In genomic region chr15:77800511-77800910, GRCm38 (mm10) we compare ENCODE assay signal across 8 mouse cellular contexts. TPM values are rescaled to one million over a fixed set of nuclear protein-coding genes. Genes with fewer than 3 reads are reported as not detected.
DNase-seq lines count a peak whose midpoint lies in the region; ATAC-seq and TF ChIP-seq lines count a peak whose summit lies in the region.

No protein-coding gene starts in this region.

- H3K36me3 ChIP-seq in lung, embryonic 16.5 days (ENCODE audit: control insufficient read depth, insufficient read depth, low read length), result peaks cover 28% of the 10 kb centered on the region
- peaks cover 29% of the 10 kb centered on the region for H3K36me3 ChIP-seq in stomach, postnatal 0 days (ENCODE audit: control insufficient read depth, insufficient read depth, low read length)

- H3K4me2 ChIP-seq in lung, embryonic 16.5 days (ENCODE audit: low read depth, low read length), result no peak overlapping the region
- H3K4me2 ChIP-seq in stomach, postnatal 0 days (replicated peaks; ENCODE audit: low read depth), result no peak overlapping the region

- H3K4me3 ChIP-seq in lung, embryonic 16.5 days (ENCODE audit: low read length), result no peak overlapping the region
- H3K4me3 ChIP-seq in stomach, postnatal 0 days (ENCODE audit: low read depth, low read length), result no peak overlapping the region

- TF ChIP-seq CTCF in stomach, postnatal 0 days (IDR thresholded peaks at IDR 0.05; ENCODE audit: low read depth), result no peak

- DNase-seq in cerebellum, postnatal 25 days, result peak; percentile 46 to 47
- DNase-seq in cerebellum, adult 9-10 months, result no peak
- peak; percentile 97 for DNase-seq in 416B (ENCODE audit: low read depth)
- peak; percentile 91 for DNase-seq in adrenal gland, adult 2 months
- DNase-seq in heart, adult 9 months (ENCODE audit: low spot score in 2 of 2), result peak; percentile 90 to 97
- DNase-seq in kidney, adult 9 months, result peak; percentile 85
- peak; percentile 60 for DNase-seq in stomach, postnatal 0 days (ENCODE audit: low spot score)

- no peaks in the 10 kb centered on the region for H3K27me3 ChIP-seq in lung, embryonic 16.5 days (ENCODE audit: control insufficient read depth, insufficient read depth, low read depth, low read length)
- H3K27me3 ChIP-seq in stomach, postnatal 0 days (ENCODE audit: control insufficient read depth, insufficient read depth, low read length), result no peaks in the 10 kb centered on the region

- peaks cover 56% of the 10 kb centered on the region for H3K4me1 ChIP-seq in lung, embryonic 16.5 days (replicated peaks; ENCODE audit: control insufficient read depth, insufficient read depth, low read length)
- H3K4me1 ChIP-seq in stomach, postnatal 0 days (replicated peaks; ENCODE audit: control insufficient read depth, insufficient read depth), result peaks cover 28% of the 10 kb centered on the region

- H3K9ac ChIP-seq in lung, embryonic 16.5 days (ENCODE audit: low read length), result no peak overlapping the region
- peak overlapping the region; percentile 38; the same call in 1 of the 2 replicates for H3K9ac ChIP-seq in stomach, postnatal 0 days (ENCODE audit: low read length)

- H3K27ac ChIP-seq in lung, embryonic 16.5 days (ENCODE audit: low read length), result peak overlapping the region; percentile 98
- H3K27ac ChIP-seq in stomach, postnatal 0 days (replicated peaks), result peak overlapping the region; percentile 97

- H3K9me3 ChIP-seq in lung, embryonic 16.5 days (ENCODE audit: control insufficient read depth, low read length), result no peaks in the 10 kb centered on the region
- H3K9me3 ChIP-seq in stomach, postnatal 0 days (ENCODE audit: control insufficient read depth, low read length), result no peaks in the 10 kb centered on the region

- ATAC-seq in lung, embryonic 16.5 days (ENCODE audit: low read depth), result peak; percentile 71
- peak; percentile 87 for ATAC-seq in stomach, postnatal 0 days (ENCODE audit: low FRiP score, low TSS enrichment)

- TF ChIP-seq EP300 in stomach, postnatal 0 days (optimal IDR thresholded peaks at IDR 0.05), result peak; percentile 82

RNA-seq across cellular contexts. Expression of gene Myh9, which starts 41.5 kb away (rescaled TPM):
- total RNA-seq in adrenal gland, adult 2 months (2021), result 100 to 1,000 TPM; 280 to 306 TPM
- polyA plus RNA-seq in adrenal gland, adult 2 months (2012; rRNA removed), result 45.4 and 51.9 TPM in 2 replicates
- polyA plus RNA-seq in lung, embryonic 16.5 days (2015; fragmentation: Nextera tagmentation; extraction: Ambion mirVana), result 71.7 and 77.6 TPM in 2 replicates
- 27.9 and 32.9 TPM in 2 replicates for polyA plus RNA-seq in stomach, postnatal 0 days (2015; fragmentation: Nextera tagmentation; extraction: Ambion mirVana)

RNA-seq across cellular contexts. Expression of gene Apol8, which starts 43.7 kb away (rescaled TPM):
- total RNA-seq in adrenal gland, adult 2 months (2021), result not detected
- polyA plus RNA-seq in adrenal gland, adult 2 months (2012; rRNA removed), result not detected in 2 replicates
- polyA plus RNA-seq in lung, embryonic 16.5 days (2015; fragmentation: Nextera tagmentation; extraction: Ambion mirVana), result 0.10 and 0.20 TPM in 2 replicates
- polyA plus RNA-seq in stomach, postnatal 0 days (2015; fragmentation: Nextera tagmentation; extraction: Ambion mirVana), result 0.05 and 0.10 TPM in 2 replicates
